Mouse (Mus musculus) left cerebral cortex, adult 2 months (tissue): ENCODE measurements around the gene Add2. TPM values are rescaled to one million over a fixed set of nuclear protein-coding genes. Genes with fewer than 3 reads are reported as not detected.

Source experiments
- DNase-seq, 2 experiments: peaks; one replicate each; pipeline ENCODE4 v3.0.0; 2021 to 2022; ENCODE audit warnings: low spot score in 2 of 2, mixed read lengths in 1 of 2; ENCODE audit errors: extremely low spot score in 1 of 2
- H3K27ac ChIP-seq: fragments of 200-600 bp; 2 replicates; pipeline ENCODE4 v1.8.1; 2022
- H3K4me3 ChIP-seq: fragments of 200-600 bp; 2 replicates; pipeline ENCODE4 v1.8.1; 2022
- CTCF ChIP-seq: fragments of 200-600 bp; IDR thresholded peaks from 2 replicates; pipeline ENCODE4 v1.8.1; 2022; ENCODE audit warnings: antibody characterized with exemption, mild to moderate bottlenecking, moderate library complexity
- intact Hi-C: fragments of 180-260 bp; cut with DNase I; formaldehyde crosslinking; loops from one replicate; pipeline ENCODE4 v1.15.1; 2025
- total RNA-seq, 2 experiments: library from RNA; stranded (reverse); gene quantifications; 2 replicates each; pipeline ENCODE4 v1.2.3; 2021

Add2 gene
- total RNA-seq, 2 experiments from 2014 or later: 222 to 223 TPM

DNA sequence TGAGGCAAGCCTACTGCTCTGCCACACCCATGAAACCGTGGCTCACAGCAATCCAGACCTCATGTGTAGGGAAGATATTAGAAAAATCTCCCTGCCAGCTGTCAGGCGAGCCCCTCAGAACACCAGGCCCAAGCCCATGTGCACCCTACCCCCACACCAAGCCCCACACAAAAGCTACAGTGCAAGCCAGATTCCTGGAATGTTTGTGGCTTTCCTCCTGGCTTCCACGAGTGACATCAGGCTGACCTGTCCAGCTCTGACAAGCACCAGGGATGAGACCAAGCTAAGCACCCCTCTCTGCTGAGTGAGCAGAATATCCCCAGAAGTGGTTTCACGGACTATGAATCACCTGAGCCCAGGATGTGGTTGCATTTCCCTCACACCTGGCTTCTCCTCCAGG, 120.5 kb downstream of the Add2 start:
- Histone ChIP-seq H3K4me3 (no peak overlapping the region), H3K27ac (no peak overlapping the region)
- no peak for TF ChIP-seq CTCF
- DNase-seq: no peak
- intact Hi-C loops: no loop called here

- DNase-seq: no peak
- Histone ChIP-seq H3K4me3 (no peak overlapping the region), H3K27ac (no peak overlapping the region)
- intact Hi-C loops: no loop called here
- TF ChIP-seq CTCF: no peak
Observed at GRCm38 (mm10) chr6:86152676-86153075, 124.2 kb downstream of the Add2 start.

DNA sequence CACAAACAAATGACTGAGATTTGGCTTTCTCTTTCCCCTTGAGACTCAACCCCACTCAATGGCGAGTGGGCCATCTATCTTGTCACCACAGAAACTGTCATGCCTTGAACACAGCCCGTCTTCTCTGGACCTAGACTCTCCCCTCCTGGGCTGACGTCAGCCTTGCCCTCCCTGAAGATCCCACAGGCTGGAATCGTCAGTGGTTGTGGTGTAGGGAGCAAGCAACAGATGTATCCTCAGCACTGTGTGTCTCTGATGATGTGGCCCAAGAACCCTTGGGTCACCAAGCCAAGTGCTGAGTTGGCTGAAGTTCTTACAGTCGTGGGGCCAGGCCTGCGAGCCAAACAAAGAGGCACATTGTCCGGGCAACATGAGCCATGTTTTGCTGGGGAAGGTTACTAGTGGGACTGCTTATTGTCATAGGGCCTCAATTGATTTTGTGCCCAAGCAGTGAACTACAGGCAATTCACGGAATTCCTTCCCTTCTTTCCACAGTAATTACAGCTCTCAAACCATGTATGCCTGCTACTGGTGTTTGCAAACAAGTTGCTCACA, 125.0 kb downstream of the Add2 start:
- DNase-seq: no peak
- Histone ChIP-seq H3K4me3 (no peak overlapping the region), H3K27ac (no peak overlapping the region)
- no peak for TF ChIP-seq CTCF
- intact Hi-C loops: no loop called here

DNA sequence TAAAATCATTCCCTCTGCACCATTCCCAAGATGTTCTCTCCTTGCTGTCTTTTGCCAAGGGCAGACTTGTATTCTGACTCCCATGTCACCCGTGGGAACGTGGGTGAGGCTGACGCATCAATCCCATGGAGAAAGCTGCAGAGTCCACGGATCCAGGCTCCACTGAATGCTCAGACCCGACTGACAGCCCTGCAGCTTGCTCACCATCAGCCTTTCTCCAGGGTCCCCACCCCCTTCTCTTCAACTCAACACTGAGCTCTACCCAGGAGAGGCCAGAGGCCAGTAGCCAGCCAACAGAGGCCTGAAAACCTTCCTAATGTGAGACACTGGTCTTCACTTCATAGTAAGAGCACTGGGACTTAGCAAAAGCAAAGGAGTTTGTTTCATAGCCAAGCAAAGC, 125.5 kb downstream of the Add2 start:
- intact Hi-C loops: no loop called here
- Histone ChIP-seq H3K4me3 (no peak overlapping the region), H3K27ac (no peak overlapping the region)
- DNase-seq: no peak
- no peak for TF ChIP-seq CTCF

DNA sequence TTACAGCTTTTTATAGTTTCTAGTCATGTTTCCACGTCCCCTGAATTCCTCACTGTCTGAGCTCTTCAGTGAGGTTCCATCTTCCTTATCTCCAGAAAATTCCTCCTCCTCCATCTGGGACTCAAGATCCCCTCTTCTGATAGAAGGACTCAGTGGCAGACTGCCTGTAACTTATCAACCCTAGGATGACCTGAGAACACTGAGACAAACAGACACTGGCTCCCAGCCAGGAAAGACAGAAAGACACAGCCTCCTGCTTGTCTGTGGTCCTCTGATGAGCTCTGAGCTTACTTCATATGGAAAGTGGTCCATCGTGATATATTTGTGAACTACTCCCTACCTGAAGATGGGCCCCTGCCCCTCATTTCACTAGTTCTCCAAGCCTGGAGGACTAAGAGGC, 126.0 kb downstream of the Add2 start:
- no peak for TF ChIP-seq CTCF
- Histone ChIP-seq H3K4me3 (no peak overlapping the region), H3K27ac (no peak overlapping the region)
- intact Hi-C loops: no loop called here
- no peak for DNase-seq

- no peak for DNase-seq
- intact Hi-C loops: no loop called here
- Histone ChIP-seq H3K27ac (no peak overlapping the region), H3K4me3 (no peak overlapping the region)
- no peak; the same call in 1 of the 2 replicates for TF ChIP-seq CTCF
Observed at GRCm38 (mm10) chr6:86157253-86158234, 129.1 kb downstream of the Add2 start.

GRCm38 (mm10) chr6:86160878-86161277, 132.4 kb downstream of the Add2 start:
- TF ChIP-seq CTCF: no peak
- DNase-seq: no peak
- Histone ChIP-seq H3K4me3 (no peak overlapping the region), H3K27ac (no peak overlapping the region)
- intact Hi-C loops: no loop called here

- no peak overlapping the region for H3K4me3 ChIP-seq
- DNase-seq: no peak
- no peak overlapping the region for H3K27ac ChIP-seq
- intact Hi-C loops: no loop called here
- TF ChIP-seq CTCF: no peak
Observed at GRCm38 (mm10) chr6:86161586-86161985, 133.1 kb downstream of the Add2 start.

GRCm38 (mm10) chr6:86164028-86164427, 135.5 kb downstream of the Add2 start:
- no peak overlapping the region for H3K27ac ChIP-seq
- intact Hi-C loops: no loop called here
- TF ChIP-seq CTCF: no peak
- no peak overlapping the region for H3K4me3 ChIP-seq
- DNase-seq: no peak

GRCm38 (mm10) chr6:86166426-86166825, 137.9 kb downstream of the Add2 start:
- intact Hi-C loops: no loop called here
- Histone ChIP-seq H3K4me3 (no peak overlapping the region), H3K27ac (no peak overlapping the region)
- DNase-seq: no peak
- TF ChIP-seq CTCF: no peak

- TF ChIP-seq CTCF: no peak
- Histone ChIP-seq H3K4me3 (no peak overlapping the region), H3K27ac (no peak overlapping the region)
- intact Hi-C loops: no loop called here
- DNase-seq: no peak
Observed at GRCm38 (mm10) chr6:86167851-86168250, 139.4 kb downstream of the Add2 start.

DNA sequence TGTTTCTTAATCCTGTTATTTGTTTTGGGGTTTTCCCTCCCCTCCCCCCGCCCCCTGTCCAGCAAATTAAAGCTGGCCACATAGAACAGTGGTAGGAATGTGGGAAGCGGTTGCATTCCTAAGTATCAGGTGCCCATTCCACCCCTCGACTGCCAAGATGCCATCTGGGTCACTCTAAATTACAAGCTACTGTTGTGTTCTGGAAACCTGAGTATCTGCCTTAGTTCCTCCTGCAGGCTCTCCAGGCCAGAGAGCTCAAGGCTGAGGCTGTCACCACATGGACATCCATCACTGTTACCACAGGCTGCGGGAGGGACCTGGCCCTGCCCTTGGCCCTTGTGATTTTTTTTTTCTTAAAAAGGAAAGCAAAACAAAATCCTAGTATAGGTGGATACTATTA, 140.7 kb downstream of the Add2 start:
- Histone ChIP-seq H3K27ac (no peak overlapping the region), H3K4me3 (no peak overlapping the region)
- no peak for DNase-seq
- intact Hi-C loops: no loop called here
- no peak for TF ChIP-seq CTCF

Other genes with a start within 250 kb of the Add2 start
- gene Nat8f6, start 207.7 kb upstream of the Add2 start, total RNA-seq: 1 to 10 TPM; 2.3 TPM
- gene Nat8f5, start 207.7 kb upstream of the Add2 start, total RNA-seq: 1 to 10 TPM; 3.2 to 8.4 TPM
- gene Nat8, start 196.6 kb upstream of the Add2 start, total RNA-seq: 1 to 10 TPM; 2.8 to 4.4 TPM
- 1 to 10 TPM; 2.1 to 2.7 TPM for gene Nat8f2, start 159.5 kb upstream of the Add2 start, total RNA-seq
- 1 to 10 TPM; 5.3 to 7.4 TPM for gene Nat8f4, start 123.8 kb upstream of the Add2 start, total RNA-seq
- 10 to 100 TPM; 52.3 to 54.3 TPM for gene Tprkb, start 116.8 kb upstream of the Add2 start, total RNA-seq
- 10 to 100 TPM; 25.6 to 27.9 TPM for gene Nat8f1, start 113.0 kb upstream of the Add2 start, total RNA-seq
- 10 to 100 TPM; 78.1 to 88.9 TPM for gene Dusp11, start 67.0 kb upstream of the Add2 start, total RNA-seq
- gene Figla, start 12.5 kb upstream of the Add2 start, total RNA-seq: not detected
- 10 to 100 TPM; 11.7 to 13.1 TPM for gene Tgfa, start 166.5 kb downstream of the Add2 start, total RNA-seq